Mouse (Mus musculus) brown adipose tissue, adult 24 weeks (tissue): ENCODE data around the gene Gm2115. TPM values are rescaled to one million over a fixed set of nuclear protein-coding genes. Genes with fewer than 3 reads are reported as not detected.

ENCODE experiments used
- H3K27ac ChIP-seq: fragments of 200-500 bp; replicated peaks from 2 replicates; pipeline ENCODE4 v1.5.1; 2012; ENCODE audit warnings: low read depth, mild to moderate bottlenecking, low read length
- H3K4me1 ChIP-seq: fragments of 200-500 bp; 2 replicates; pipeline ENCODE4 v1.6.1; 2012; ENCODE audit warnings: low read length, mixed read lengths; ENCODE audit not compliant: control insufficient read depth, insufficient read depth, insufficient read length
- H3K4me3 ChIP-seq: fragments of 200-500 bp; 2 replicates; pipeline ENCODE4 v1.5.1; 2012; ENCODE audit warnings: low read depth, mild to moderate bottlenecking, low read length, moderate library complexity; ENCODE audit not compliant: insufficient read depth
- polyA plus RNA-seq: library from polyadenylated mRNA; stranded (reverse); fragments of >200 nt; gene quantifications from 2 replicates; pipeline ENCODE4 v1.2.4, GENCODE M21; 2012; ENCODE audit not compliant: missing spikeins, insufficient read depth, insufficient read length

Gene Gm2115
- polyA plus RNA-seq, 1 experiment = 0.16 TPM

DNA sequence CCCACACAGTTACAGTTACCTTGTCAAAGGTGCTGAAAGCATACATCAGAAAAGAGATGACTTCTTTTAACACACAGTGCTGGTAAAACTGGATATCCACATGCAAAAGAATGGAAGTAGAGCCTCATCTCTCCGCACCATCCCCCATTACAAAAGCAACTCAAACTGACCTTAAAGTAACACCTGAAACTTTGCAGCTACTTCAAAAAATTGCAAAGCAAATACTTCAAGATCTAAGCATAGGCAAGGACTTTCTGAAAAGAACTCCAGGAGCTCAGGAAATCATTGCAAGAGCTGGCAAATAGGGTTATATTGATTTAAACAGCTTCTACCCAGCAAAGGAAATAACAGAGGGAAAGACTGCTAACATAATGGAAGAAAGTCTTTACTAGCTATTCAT lies 31.7 kb downstream of the Gm2115 start:
- Histone ChIP-seq H3K27ac (no peak overlapping the region), H3K4me1 (no peaks in the 10 kb centered on the region), H3K4me3 (no peak overlapping the region)

DNA sequence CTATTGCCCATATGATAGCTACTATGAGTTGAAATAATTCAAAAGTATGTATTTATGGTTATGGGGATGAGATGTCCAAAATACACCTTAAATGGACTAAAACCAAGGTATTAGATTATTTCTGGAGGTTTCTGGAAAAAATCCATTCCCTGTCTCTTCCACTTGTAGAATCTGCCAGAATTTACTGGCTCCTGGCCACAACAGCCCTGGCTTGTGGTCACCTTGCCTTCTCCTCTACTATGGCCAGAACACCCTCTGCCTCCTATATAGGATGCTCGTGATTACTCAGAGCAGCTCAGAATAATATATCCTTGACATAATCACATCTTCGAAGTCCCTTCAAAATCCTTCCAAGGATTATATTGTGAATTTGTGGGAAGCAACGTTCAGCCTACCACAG lies 35.5 kb downstream of the Gm2115 start:
- Histone ChIP-seq H3K4me1 (no peaks in the 10 kb centered on the region), H3K27ac (no peak overlapping the region), H3K4me3 (no peak overlapping the region)

- H3K27ac ChIP-seq = no peak overlapping the region
- H3K4me3 ChIP-seq = no peak overlapping the region
- H3K4me1 ChIP-seq = no peaks in the 10 kb centered on the region
Measured at GRCm38 (mm10) chr7:84566200-84566599, 37.4 kb downstream of the Gm2115 start.

DNA sequence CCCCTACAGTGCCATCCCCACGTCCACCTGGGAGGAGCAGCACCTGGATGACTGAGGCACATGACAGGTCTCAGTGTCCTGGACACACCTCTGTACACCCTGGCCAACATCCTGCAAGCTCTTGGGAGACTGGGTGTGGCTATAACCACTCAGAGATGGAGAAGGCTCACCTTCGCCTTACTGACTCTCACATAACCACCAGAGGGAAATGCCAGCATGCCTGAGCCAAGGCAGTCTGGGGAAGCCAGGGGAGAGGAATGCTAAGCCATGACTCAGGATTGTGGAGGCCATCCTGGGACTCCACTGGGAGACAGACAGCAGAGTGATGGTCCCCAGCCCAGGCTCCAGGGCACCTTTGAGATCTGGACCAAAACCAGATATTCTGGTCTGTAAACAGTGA lies 48.3 kb downstream of the Gm2115 start:
- no peaks in the 10 kb centered on the region for H3K4me1 ChIP-seq
- H3K4me3 ChIP-seq = no peak overlapping the region
- no peak overlapping the region for H3K27ac ChIP-seq

GRCm38 (mm10) chr7:84578841-84579240 lies 50.1 kb downstream of the Gm2115 start:
- Histone ChIP-seq H3K27ac (no peak overlapping the region), H3K4me1 (no peaks in the 10 kb centered on the region), H3K4me3 (no peak overlapping the region)

DNA sequence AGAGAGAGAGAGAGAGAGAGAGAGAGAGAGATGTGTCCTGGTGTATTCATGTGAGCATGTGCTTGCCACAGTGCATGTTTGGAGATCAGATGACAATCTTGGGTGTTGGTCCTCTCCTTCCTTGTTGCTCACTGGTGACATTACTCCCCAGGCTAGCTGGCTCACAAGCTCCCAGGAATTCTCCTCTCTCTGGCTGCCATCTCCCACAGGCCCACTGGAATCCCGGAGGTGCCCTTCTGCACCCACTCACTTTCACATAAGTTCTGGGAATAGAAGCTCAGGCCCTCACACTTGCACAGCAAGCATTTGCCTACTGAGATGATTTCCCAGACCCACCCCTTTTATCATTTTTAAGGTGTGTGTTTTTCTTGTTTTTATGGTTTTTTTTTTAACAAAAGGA lies 51.0 kb downstream of the Gm2115 start:
- no peak overlapping the region for H3K27ac ChIP-seq
- H3K4me1 ChIP-seq = no peaks in the 10 kb centered on the region
- H3K4me3 ChIP-seq = no peak overlapping the region

- Histone ChIP-seq H3K4me3 (no peak overlapping the region), H3K4me1 (no peaks in the 10 kb centered on the region), H3K27ac (no peak overlapping the region)
Measured at GRCm38 (mm10) chr7:84585086-84585485, 56.3 kb downstream of the Gm2115 start.

DNA sequence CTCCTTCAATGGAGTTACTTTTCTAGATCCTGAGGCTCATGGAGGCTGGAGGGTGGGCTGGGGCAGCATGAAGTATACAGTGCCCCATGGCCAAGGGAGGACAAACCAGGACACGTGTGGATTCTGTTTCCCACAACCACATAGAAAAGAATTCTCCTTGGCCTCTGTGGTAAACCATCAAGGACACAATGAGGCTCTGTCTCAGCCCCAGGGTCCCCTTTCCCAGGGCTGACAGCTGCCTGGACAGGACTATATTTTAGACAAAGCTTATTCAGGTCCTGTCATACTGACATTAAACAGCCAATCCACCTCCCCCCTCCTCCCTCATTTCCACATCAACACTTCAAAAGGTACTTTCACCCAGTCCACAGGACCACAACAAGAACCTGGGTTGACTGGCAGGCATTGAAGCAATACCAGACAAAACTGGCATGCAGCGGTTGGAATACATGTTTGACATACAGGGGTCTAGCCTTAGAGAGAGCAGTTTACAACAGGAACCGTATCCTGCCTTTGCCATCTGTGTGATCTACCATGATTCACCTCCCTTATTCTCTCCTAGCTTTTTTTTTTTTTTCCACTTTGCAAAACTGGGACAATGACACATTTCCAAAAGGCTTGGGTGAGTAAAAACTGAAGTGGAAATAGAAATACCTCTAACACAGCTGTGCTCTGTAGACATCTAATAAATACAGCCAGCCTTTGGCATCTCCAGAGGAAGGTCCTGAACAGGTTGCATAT lies 57.8 kb downstream of the Gm2115 start:
- Histone ChIP-seq H3K27ac (no peak overlapping the region), H3K4me1 (no peaks in the 10 kb centered on the region), H3K4me3 (no peak overlapping the region)

- no peak overlapping the region for H3K27ac ChIP-seq
- H3K4me3 ChIP-seq = no peak overlapping the region
- H3K4me1 ChIP-seq = no peaks in the 10 kb centered on the region
Measured at GRCm38 (mm10) chr7:84587101-84587783, 58.5 kb downstream of the Gm2115 start.

DNA sequence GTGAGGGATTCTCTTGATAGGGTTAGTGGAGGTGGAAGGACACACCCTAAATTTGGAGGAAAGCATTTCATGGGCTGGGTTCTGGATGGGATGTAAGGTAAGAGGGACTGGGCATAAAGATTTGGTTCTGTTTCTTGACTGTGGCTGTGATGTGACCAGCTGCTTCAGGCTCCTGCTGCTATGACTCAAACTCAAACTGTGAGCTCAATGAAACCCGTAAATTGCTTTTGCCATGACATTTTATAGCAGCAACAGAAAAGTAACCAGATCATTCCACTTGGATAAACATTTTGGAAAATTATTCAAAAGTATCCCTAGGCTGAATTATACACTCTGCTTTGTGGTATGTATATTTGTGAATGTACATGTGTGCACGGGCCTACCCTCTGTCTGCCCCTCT lies 61.9 kb downstream of the Gm2115 start:
- Histone ChIP-seq H3K4me1 (no peaks in the 10 kb centered on the region), H3K27ac (no peak overlapping the region), H3K4me3 (no peak overlapping the region)

DNA sequence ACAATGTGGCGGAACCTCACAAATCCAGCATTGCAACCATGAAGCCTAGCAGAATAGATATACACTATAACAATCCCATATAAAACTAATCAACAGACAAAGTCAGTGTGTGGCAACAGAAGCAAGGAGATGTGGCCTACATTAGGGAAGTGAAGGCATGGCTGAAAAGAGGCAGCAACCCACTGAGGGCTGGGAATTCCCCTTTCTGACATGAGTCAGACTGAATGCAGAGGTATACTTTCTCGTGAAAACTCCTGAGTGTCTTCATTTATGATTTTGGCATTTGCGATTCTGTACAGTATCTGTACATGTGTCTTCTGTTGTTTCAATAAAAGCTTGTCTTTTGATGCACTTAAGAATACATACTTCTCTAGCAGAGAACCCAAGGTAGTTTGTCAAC lies 62.6 kb downstream of the Gm2115 start:
- Histone ChIP-seq H3K4me1 (no peaks in the 10 kb centered on the region), H3K27ac (no peak overlapping the region), H3K4me3 (no peak overlapping the region)

- H3K27ac ChIP-seq = no peak overlapping the region
- no peak overlapping the region for H3K4me3 ChIP-seq
Measured at GRCm38 (mm10) chr7:84594087-84594916, 65.5 kb downstream of the Gm2115 start.

DNA sequence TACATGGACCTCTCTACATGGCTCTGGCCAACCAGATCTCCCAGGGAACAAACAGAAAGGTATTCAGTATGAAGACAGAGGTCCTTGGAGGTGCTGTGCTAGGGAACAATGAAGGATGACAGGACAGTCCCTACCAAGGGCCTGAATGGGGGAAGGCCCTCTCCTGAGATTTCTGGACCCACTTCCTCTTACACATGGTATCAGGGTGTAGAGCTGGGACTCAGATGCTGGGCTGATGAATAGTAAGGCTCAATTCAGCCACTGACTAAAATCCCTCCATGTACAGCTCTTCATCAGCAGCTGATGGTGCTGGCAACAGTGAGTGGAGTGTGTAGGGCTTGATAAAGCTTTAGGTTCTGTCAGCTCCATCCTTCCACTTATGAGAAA lies 66.2 kb downstream of the Gm2115 start:
- no peaks in the 10 kb centered on the region for H3K4me1 ChIP-seq
- H3K4me3 ChIP-seq = no peak overlapping the region
- no peak overlapping the region for H3K27ac ChIP-seq

More at GRCm38 (mm10) chr7:84594087-84594916, 65.5 kb downstream of the Gm2115 start:
- H3K4me1 ChIP-seq = no peaks in the 10 kb centered on the region

DNA sequence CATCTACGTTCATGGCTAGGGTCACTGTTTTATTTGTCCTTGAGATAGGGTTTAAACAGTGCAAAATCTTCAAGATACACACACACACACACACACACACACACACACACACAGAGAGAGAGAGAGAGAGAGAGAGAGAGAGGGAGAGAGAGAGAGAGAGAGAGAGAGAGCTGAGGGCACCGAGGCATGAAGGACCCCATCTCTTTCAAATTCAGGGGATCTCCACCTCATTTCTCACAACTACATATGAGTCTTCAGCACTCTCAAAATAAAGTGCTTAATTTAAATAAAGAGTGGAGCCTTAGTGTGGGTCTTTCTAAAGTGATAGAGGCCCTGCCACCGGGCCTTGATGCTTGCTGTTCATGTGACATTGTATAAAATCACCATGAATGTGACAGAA lies 67.2 kb downstream of the Gm2115 start:
- Histone ChIP-seq H3K27ac (no peak overlapping the region), H3K4me3 (no peak overlapping the region), H3K4me1 (no peaks in the 10 kb centered on the region)

- H3K4me3 ChIP-seq = no peak overlapping the region
- no peak overlapping the region for H3K27ac ChIP-seq
Measured at GRCm38 (mm10) chr7:84596633-84597032, 67.9 kb downstream of the Gm2115 start.

More at GRCm38 (mm10) chr7:84596633-84597032, 67.9 kb downstream of the Gm2115 start:
- no peaks in the 10 kb centered on the region for H3K4me1 ChIP-seq
